Mouse (Mus musculus) liver, embryonic 11.5 days (tissue): ENCODE measurements at regions not wholly inside any gene's neighbourhood (a gene's known extent, or its start where the extent isn't known, plus 50 kb on each side); places are given as distances from the start of the nearest gene placed in this dataset.

ENCODE experiments used
- ATAC-seq: fragments of 200-750 bp; cut with Nextera tagmentation; replicated peaks from 2 replicates; pipeline ENCODE4 v1.8.0; 2017; ENCODE audit warnings: moderate number of reproducible peaks, mild to moderate bottlenecking, moderate TSS enrichment, moderate library complexity; ENCODE audit not compliant: low FRiP score
- DNase-seq: peaks from one replicate; pipeline ENCODE4 v3.0.0-alpha.2; 2017; ENCODE audit warnings: low spot score
- H3K27ac ChIP-seq: fragments of 300-500 bp; sonication (generic); 2 replicates; pipeline ENCODE4 v1.5.1; 2014; ENCODE audit warnings: mild to moderate bottlenecking, low read depth, low read length, control low read depth
- H3K27me3 ChIP-seq: fragments of 300-500 bp; sonication (generic); replicated peaks from 2 replicates; pipeline ENCODE4 v1.6.1; 2014; ENCODE audit warnings: low read length, mixed read lengths; ENCODE audit not compliant: control insufficient read depth, insufficient read depth
- H3K36me3 ChIP-seq: fragments of 300-500 bp; sonication (generic); 2 replicates; pipeline ENCODE4 v1.6.1; 2014; ENCODE audit warnings: mild to moderate bottlenecking, low read length, moderate library complexity, mixed read lengths; ENCODE audit not compliant: control insufficient read depth, insufficient read depth
- H3K4me1 ChIP-seq: fragments of 300-500 bp; sonication (generic); replicated peaks from 2 replicates; pipeline ENCODE4 v1.6.1; 2014; ENCODE audit warnings: low read length, mixed read lengths; ENCODE audit not compliant: control insufficient read depth, insufficient read depth
- H3K4me2 ChIP-seq: fragments of 300-500 bp; sonication (generic); 2 replicates; pipeline ENCODE4 v1.6.1; 2014; ENCODE audit warnings: mild to moderate bottlenecking, control low read depth, moderate library complexity
- H3K4me3 ChIP-seq: fragments of 300-500 bp; sonication (generic); 2 replicates; pipeline ENCODE4 v1.5.1; 2014; ENCODE audit warnings: low read depth, low read length, control low read depth
- H3K9ac ChIP-seq: fragments of 300-500 bp; sonication (generic); 2 replicates; pipeline ENCODE4 v1.6.1; 2014; ENCODE audit warnings: low read depth, low read length, control low read depth
- H3K9me3 ChIP-seq: fragments of 300-500 bp; sonication (generic); 2 replicates; pipeline ENCODE4 v1.6.1; 2016; ENCODE audit warnings: low read length, inconsistent platforms, mixed read lengths; ENCODE audit not compliant: control insufficient read depth
- WGBS: fragments of 180-500 bp; shearing (Covaris S2); extraction: QIAGEN DNeasy Blood & Tissue Kit; methylation state at CpG from one replicate; pipeline ENCODE4 v1.1.7; 2014; 5-methylcytosine and 5-hydroxymethylcytosine counted together

GRCm38 (mm10) chr13:44101806-44102205 is 317.2 kb downstream of the Cd83 start:
- Histone ChIP-seq H3K36me3 (no peaks in the 10 kb centered on the region), H3K9me3 (no peaks in the 10 kb centered on the region), H3K27me3 (peaks cover 4% of the 10 kb centered on the region; the same call in 1 of the 2 replicates), H3K27ac (no peak overlapping the region), H3K4me2 (no peak overlapping the region), H3K4me1 (no peaks in the 10 kb centered on the region), H3K4me3 (no peak overlapping the region), H3K9ac (no peak overlapping the region)
- ATAC-seq (no peak), DNase-seq (no peak)
- WGBS: 66% methylated on average over 6 of the region's 6 CpGs

- H3K9ac ChIP-seq: no peak overlapping the region
- H3K4me3 ChIP-seq: no peak overlapping the region
- H3K36me3 ChIP-seq: no peaks in the 10 kb centered on the region
- H3K9me3 ChIP-seq: no peaks in the 10 kb centered on the region
- 76% methylated on average over 4 of the region's 4 CpGs for WGBS
- H3K4me2 ChIP-seq: no peak overlapping the region
- peaks cover 4% of the 10 kb centered on the region; the same call in 1 of the 2 replicates for H3K27me3 ChIP-seq
- ATAC-seq: no peak
- H3K4me1 ChIP-seq: no peaks in the 10 kb centered on the region
- no peak overlapping the region for H3K27ac ChIP-seq
- DNase-seq: no peak
Measured at GRCm38 (mm10) chr13:44102257-44102656, 317.7 kb downstream of the Cd83 start.

GRCm38 (mm10) chr13:44103340-44103739 is 318.8 kb downstream of the Cd83 start:
- Histone ChIP-seq H3K9ac (no peak overlapping the region), H3K4me1 (no peaks in the 10 kb centered on the region), H3K9me3 (no peaks in the 10 kb centered on the region), H3K4me2 (no peak overlapping the region), H3K4me3 (no peak overlapping the region), H3K36me3 (no peaks in the 10 kb centered on the region), H3K27me3 (peaks cover 4% of the 10 kb centered on the region; the same call in 1 of the 2 replicates), H3K27ac (no peak overlapping the region)
- no peak for DNase-seq
- WGBS: 77% methylated on average over 7 of the region's 7 CpGs
- no peak for ATAC-seq

- Histone ChIP-seq H3K36me3 (no peaks in the 10 kb centered on the region), H3K27me3 (peaks cover 2% of the 10 kb centered on the region; the same call in 1 of the 2 replicates), H3K9me3 (no peaks in the 10 kb centered on the region), H3K27ac (no peak overlapping the region), H3K4me3 (no peak overlapping the region), H3K4me1 (no peaks in the 10 kb centered on the region), H3K9ac (no peak overlapping the region), H3K4me2 (no peak overlapping the region)
- DNase-seq (no peak), ATAC-seq (no peak)
- 52% methylated on average over 5 of the region's 5 CpGs for WGBS
Measured at GRCm38 (mm10) chr13:44105161-44105560, 320.6 kb downstream of the Cd83 start.

GRCm38 (mm10) chr13:44108695-44109094 is 324.1 kb downstream of the Cd83 start:
- H3K27me3 ChIP-seq: no peaks in the 10 kb centered on the region
- no peaks in the 10 kb centered on the region for H3K36me3 ChIP-seq
- DNase-seq: no peak
- H3K27ac ChIP-seq: no peak overlapping the region
- H3K4me2 ChIP-seq: no peak overlapping the region
- H3K4me3 ChIP-seq: no peak overlapping the region
- no peak for ATAC-seq
- WGBS: 79% methylated on average over 11 of the region's 11 CpGs
- no peak overlapping the region for H3K9ac ChIP-seq
- H3K9me3 ChIP-seq: no peaks in the 10 kb centered on the region
- no peaks in the 10 kb centered on the region for H3K4me1 ChIP-seq

- WGBS: 81% methylated on average over 5 of the region's 5 CpGs
Measured at GRCm38 (mm10) chr13:44113043-44113442, 328.5 kb downstream of the Cd83 start.

GRCm38 (mm10) chr13:44114856-44115255 is 330.3 kb downstream of the Cd83 start:
- 85% methylated on average over 5 of the region's 5 CpGs for WGBS
- no peak overlapping the region for H3K4me2 ChIP-seq
- no peak overlapping the region for H3K27ac ChIP-seq
- ATAC-seq: no peak
- H3K4me1 ChIP-seq: no peaks in the 10 kb centered on the region
- H3K27me3 ChIP-seq: no peaks in the 10 kb centered on the region
- DNase-seq: no peak
- no peak overlapping the region for H3K9ac ChIP-seq
- no peaks in the 10 kb centered on the region for H3K9me3 ChIP-seq
- no peaks in the 10 kb centered on the region for H3K36me3 ChIP-seq
- no peak overlapping the region for H3K4me3 ChIP-seq

More at GRCm38 (mm10) chr13:44113043-44113442, 328.5 kb downstream of the Cd83 start:
- Histone ChIP-seq H3K4me3 (no peak overlapping the region), H3K4me2 (no peak overlapping the region), H3K27ac (no peak overlapping the region), H3K9me3 (no peaks in the 10 kb centered on the region), H3K4me1 (no peaks in the 10 kb centered on the region), H3K27me3 (no peaks in the 10 kb centered on the region), H3K9ac (no peak overlapping the region), H3K36me3 (no peaks in the 10 kb centered on the region)
- ATAC-seq: no peak
- DNase-seq: no peak

GRCm38 (mm10) chr13:44117841-44118240 is 333.3 kb downstream of the Cd83 start:
- H3K4me1 ChIP-seq: no peaks in the 10 kb centered on the region
- WGBS: 73% methylated on average over 9 of the region's 9 CpGs
- H3K9ac ChIP-seq: no peak overlapping the region
- no peaks in the 10 kb centered on the region for H3K27me3 ChIP-seq
- no peaks in the 10 kb centered on the region for H3K36me3 ChIP-seq
- no peak for ATAC-seq
- H3K4me2 ChIP-seq: no peak overlapping the region
- DNase-seq: no peak
- no peak overlapping the region for H3K4me3 ChIP-seq
- no peak overlapping the region for H3K27ac ChIP-seq
- no peaks in the 10 kb centered on the region for H3K9me3 ChIP-seq

GRCm38 (mm10) chr13:44118846-44119245 is 334.3 kb downstream of the Cd83 start:
- no peak for ATAC-seq
- no peaks in the 10 kb centered on the region for H3K4me1 ChIP-seq
- H3K9me3 ChIP-seq: no peaks in the 10 kb centered on the region
- H3K27me3 ChIP-seq: no peaks in the 10 kb centered on the region
- H3K4me3 ChIP-seq: no peak overlapping the region
- 76% methylated on average over 6 of the region's 6 CpGs for WGBS
- no peak overlapping the region for H3K27ac ChIP-seq
- no peak overlapping the region for H3K4me2 ChIP-seq
- no peak overlapping the region for H3K9ac ChIP-seq
- no peak for DNase-seq
- H3K36me3 ChIP-seq: no peaks in the 10 kb centered on the region
